In the genomic region with DNA sequence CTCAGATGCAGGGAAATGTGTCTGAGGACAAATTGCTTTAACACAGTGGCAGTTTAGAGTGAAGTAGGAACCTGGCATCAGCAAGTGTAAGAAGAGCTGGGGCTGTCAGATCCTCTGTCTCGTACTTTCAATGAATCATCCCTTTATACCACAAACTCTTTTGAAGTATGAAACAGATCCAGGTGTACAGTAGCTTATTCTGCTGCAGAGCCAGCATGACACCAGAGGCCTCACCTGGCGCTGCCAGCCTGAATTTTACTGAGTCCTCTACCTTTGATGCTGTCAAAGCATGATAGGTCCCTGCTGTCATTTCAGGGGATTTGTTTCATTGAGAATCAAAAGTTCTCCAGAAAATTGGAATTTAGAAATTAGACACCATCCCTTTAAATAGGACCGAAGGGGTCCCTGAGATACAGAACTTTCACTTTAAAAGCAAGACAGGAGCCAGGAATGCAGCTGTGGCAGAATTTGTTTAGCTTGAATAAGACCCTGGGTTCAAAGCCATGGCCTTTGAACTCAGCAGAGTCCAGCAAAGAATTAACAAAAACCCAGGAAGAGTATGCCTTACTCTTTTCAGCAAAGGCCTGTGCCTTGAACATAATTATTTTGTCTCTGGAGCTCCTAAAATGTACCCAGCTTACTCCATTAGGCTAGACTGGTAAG, we compare ENCODE assay signal across 24 mouse cellular contexts. TPM values are rescaled to one million over a fixed set of nuclear protein-coding genes. Genes with fewer than 3 reads are reported as not detected.
"Had no signal": no experiment of that assay in that cellular context is flagged by ENCODE, and none has a peak within 500 bp of the region (broad histone marks: within the 10 kb centered on the region; RNA-seq: fewer than 3 reads in every experiment).

No protein-coding gene starts in this region.

- H3K4me3 ChIP-seq: kidney, embryonic 15.5 days; left cerebral cortex, adult 2 months; liver, embryonic 13.5 days had no signal

- H3K9ac ChIP-seq: kidney, embryonic 15.5 days; liver, embryonic 13.5 days had no signal

- H3K36me3 ChIP-seq: kidney, embryonic 15.5 days; liver, embryonic 13.5 days had no signal

- H3K9me3 ChIP-seq: kidney, embryonic 15.5 days; liver, embryonic 13.5 days had no signal

- H3K27ac ChIP-seq: kidney, embryonic 15.5 days; left cerebral cortex, adult 2 months; liver, embryonic 13.5 days had no signal

- H3K27me3 ChIP-seq: kidney, embryonic 15.5 days; liver, embryonic 13.5 days had no signal

- H3K4me1 ChIP-seq: kidney, embryonic 15.5 days; liver, embryonic 13.5 days had no signal

- DNase-seq: kidney, adult 11 months; kidney, adult 8-10 months; kidney, postnatal 10 days; kidney, postnatal 36 days; layer of hippocampus, postnatal 36 days; liver, embryonic 13.5 days; lung, adult 2 months; lung, postnatal 14 days; lung, postnatal 4 days; midbrain, embryonic 14.5 days; thymus, postnatal 36 days had no signal

- H3K4me2 ChIP-seq: kidney, embryonic 15.5 days; liver, embryonic 13.5 days had no signal

RNA-seq across cellular contexts. Expression of gene Smcp, which starts 5.5 kb away (rescaled TPM):
- polyA plus RNA-seq: kidney, embryonic 15.5 days; limb, embryonic 11.5 days; limb, embryonic 14.5 days; liver, adult 2 months; liver, embryonic 13.5 days; lung, adult 2 months; lung, embryonic 16.5 days; midbrain, embryonic 14.5 days; neural tube, embryonic 11.5 days; neural tube, embryonic 14.5 days; spleen, adult 2 months had no signal

RNA-seq across cellular contexts. Expression of gene Ivl, which starts 9.8 kb away (rescaled TPM):
- polyA plus RNA-seq: limb, embryonic 11.5 days; liver, adult 2 months; liver, embryonic 16.5 days; lung, embryonic 16.5 days; midbrain, embryonic 14.5 days; neural tube, embryonic 11.5 days; neural tube, embryonic 14.5 days; small intestine, adult 2 months; spleen, adult 2 months had no signal

RNA-seq across cellular contexts. Expression of gene 2210017I01Rik, which starts 24.0 kb away (rescaled TPM):
- polyA plus RNA-seq: kidney, embryonic 15.5 days; limb, embryonic 11.5 days; limb, embryonic 14.5 days; liver, adult 2 months; liver, embryonic 13.5 days; liver, embryonic 16.5 days; lung, embryonic 16.5 days; midbrain, embryonic 14.5 days; neural tube, embryonic 11.5 days; neural tube, embryonic 14.5 days; small intestine, adult 2 months; spleen, adult 2 months; stomach, embryonic 16.5 days; urinary bladder, adult 2 months had no signal

RNA-seq across cellular contexts. Expression of gene Lce6a, which starts 38.2 kb away (rescaled TPM):
- polyA plus RNA-seq: kidney, embryonic 15.5 days; limb, embryonic 11.5 days; liver, adult 2 months; liver, embryonic 13.5 days; lung, adult 2 months; lung, embryonic 16.5 days; midbrain, embryonic 14.5 days; neural tube, embryonic 11.5 days; neural tube, embryonic 14.5 days; small intestine, adult 2 months; spleen, adult 2 months; stomach, embryonic 16.5 days had no signal

RNA-seq across cellular contexts. Expression of gene 2310046K23Rik, which starts 49.0 kb away (rescaled TPM):
- polyA plus RNA-seq: kidney, embryonic 15.5 days; limb, embryonic 11.5 days; limb, embryonic 14.5 days; liver, adult 2 months; liver, embryonic 13.5 days; liver, embryonic 16.5 days; lung, embryonic 16.5 days; midbrain, embryonic 14.5 days; neural tube, embryonic 11.5 days; neural tube, embryonic 14.5 days; small intestine, adult 2 months; spleen, adult 2 months; stomach, embryonic 16.5 days; urinary bladder, adult 2 months had no signal
